Mouse (Mus musculus) intestine, embryonic 16.5 days (tissue): ENCODE results near the gene Ada. TPM values are rescaled to one million over a fixed set of nuclear protein-coding genes. Genes with fewer than 3 reads are reported as not detected.

Experiments used
- ATAC-seq: fragments of 200-750 bp; cut with Nextera tagmentation; 2 replicates; pipeline ENCODE4 v1.8.0; 2017; ENCODE audit warnings: moderate TSS enrichment, moderate library complexity
- H3K27ac ChIP-seq: fragments of 300-500 bp; sonication (generic); 2 replicates; pipeline ENCODE4 v1.5.1; 2014; ENCODE audit warnings: mild to moderate bottlenecking, low read length
- H3K27me3 ChIP-seq: fragments of 300-500 bp; sonication (generic); replicated peaks from 2 replicates; pipeline ENCODE4 v1.6.1; 2014; ENCODE audit warnings: low read length, control low read depth, mixed read lengths; ENCODE audit not compliant: control insufficient read depth, insufficient read depth
- H3K36me3 ChIP-seq: fragments of 300-500 bp; sonication (generic); 2 replicates; pipeline ENCODE4 v1.6.1; 2014; ENCODE audit warnings: low read length, control low read depth; ENCODE audit not compliant: control insufficient read depth, insufficient read depth
- H3K4me1 ChIP-seq: fragments of 300-500 bp; sonication (generic); 2 replicates; pipeline ENCODE4 v1.6.1; 2014; ENCODE audit warnings: low read length, control low read depth, mixed read lengths; ENCODE audit not compliant: control insufficient read depth, insufficient read depth
- H3K4me2 ChIP-seq: fragments of 300-500 bp; sonication (generic); 2 replicates; pipeline ENCODE4 v1.6.1; 2014; ENCODE audit warnings: low read depth, low read length, control low read depth
- H3K4me3 ChIP-seq: fragments of 300-500 bp; sonication (generic); 2 replicates; pipeline ENCODE4 v1.5.1; 2014; ENCODE audit warnings: mild to moderate bottlenecking, low read length
- H3K9ac ChIP-seq: fragments of 300-500 bp; sonication (generic); 2 replicates; pipeline ENCODE4 v1.6.1; 2014; ENCODE audit warnings: low read depth, low read length
- H3K9me3 ChIP-seq: fragments of 300-500 bp; sonication (generic); 2 replicates; pipeline ENCODE4 v1.6.1; 2016; ENCODE audit warnings: low read length, control low read depth; ENCODE audit not compliant: control insufficient read depth
- WGBS: fragments of 180-500 bp; shearing (Covaris S2); extraction: QIAGEN DNeasy Blood & Tissue Kit; methylation state at CpG from one replicate; pipeline ENCODE4 v1.1.7; 2014; 5-methylcytosine and 5-hydroxymethylcytosine counted together
- polyA plus RNA-seq: library from polyadenylated mRNA; unstranded; fragments of >200 nt; fragmentation: Nextera tagmentation; extraction: Ambion mirVana; gene quantifications from 2 replicates; pipeline ENCODE4 v1.2.1, GENCODE M21; 2015

The Ada gene
- polyA plus RNA-seq, 1 experiment from 2014 or later = 7.4 TPM

- Histone ChIP-seq H3K27me3 (no peaks in the 10 kb centered on the region; the same call in 1 of the 2 replicates), H3K4me1 (no peaks in the 10 kb centered on the region), H3K9me3 (no peaks in the 10 kb centered on the region), H3K9ac (no peak overlapping the region), H3K36me3 (no peaks in the 10 kb centered on the region), H3K27ac (no peak overlapping the region), H3K4me3 (no peak overlapping the region), H3K4me2 (no peak overlapping the region)
- WGBS = 64% methylated on average over 6 of the region's 6 CpGs
- no peak for ATAC-seq
These were observed 6.7 kb downstream of the Ada start for GRCm38 (mm10) chr2:163743357-163743756.

- no peak for ATAC-seq
- H3K4me2 ChIP-seq = no peak overlapping the region
- H3K4me1 ChIP-seq = no peaks in the 10 kb centered on the region
- H3K9me3 ChIP-seq = no peaks in the 10 kb centered on the region
- WGBS = 67% methylated on average over 5 of the region's 5 CpGs
- no peaks in the 10 kb centered on the region for H3K27me3 ChIP-seq
- H3K36me3 ChIP-seq = no peaks in the 10 kb centered on the region
- H3K9ac ChIP-seq = no peak overlapping the region
- H3K27ac ChIP-seq = no peak overlapping the region
- H3K4me3 ChIP-seq = no peak overlapping the region
These were observed 7.4 kb downstream of the Ada start for GRCm38 (mm10) chr2:163742656-163743055.

GRCm38 (mm10) chr2:163735980-163736379 lies 14.1 kb downstream of the Ada start:
- Histone ChIP-seq H3K27me3 (no peaks in the 10 kb centered on the region), H3K27ac (no peak overlapping the region), H3K9ac (no peak overlapping the region), H3K4me2 (no peak overlapping the region), H3K36me3 (no peaks in the 10 kb centered on the region), H3K4me3 (no peak overlapping the region), H3K4me1 (no peaks in the 10 kb centered on the region), H3K9me3 (no peaks in the 10 kb centered on the region)
- 0 out of 2 replicates have a peak, but pooled peaks have one; percentile 43 for ATAC-seq
- 60% methylated on average over 6 of the region's 6 CpGs for WGBS

GRCm38 (mm10) chr2:163735163-163735562 lies 14.9 kb downstream of the Ada start:
- WGBS = 92% methylated on average over 9 of the region's 9 CpGs
- Histone ChIP-seq H3K9ac (no peak overlapping the region), H3K4me1 (no peaks in the 10 kb centered on the region), H3K4me3 (no peak overlapping the region), H3K4me2 (no peak overlapping the region), H3K36me3 (0 out of 2 replicates have a peak, but pooled peaks cover 2% of the 10 kb centered on the region), H3K9me3 (no peaks in the 10 kb centered on the region), H3K27me3 (no peaks in the 10 kb centered on the region), H3K27ac (no peak overlapping the region)
- ATAC-seq = no peak

- Histone ChIP-seq H3K4me1 (no peaks in the 10 kb centered on the region), H3K4me2 (no peak overlapping the region), H3K36me3 (peaks cover 2% of the 10 kb centered on the region; the same call in 1 of the 2 replicates), H3K9ac (no peak overlapping the region), H3K9me3 (no peaks in the 10 kb centered on the region), H3K27me3 (no peaks in the 10 kb centered on the region), H3K4me3 (no peak overlapping the region), H3K27ac (no peak overlapping the region)
- no peak for ATAC-seq
- WGBS = 83% methylated on average over 11 of the region's 11 CpGs
These were observed 18.0 kb downstream of the Ada start for GRCm38 (mm10) chr2:163732021-163732420.

GRCm38 (mm10) chr2:163728300-163728699 lies 21.7 kb downstream of the Ada start:
- no peak overlapping the region for H3K4me2 ChIP-seq
- no peaks in the 10 kb centered on the region for H3K27me3 ChIP-seq
- H3K27ac ChIP-seq = no peak overlapping the region
- H3K4me3 ChIP-seq = no peak overlapping the region
- no peak overlapping the region for H3K9ac ChIP-seq
- peaks cover 7% of the 10 kb centered on the region for H3K4me1 ChIP-seq
- H3K36me3 ChIP-seq = peaks cover 2% of the 10 kb centered on the region; the same call in 1 of the 2 replicates
- H3K9me3 ChIP-seq = no peaks in the 10 kb centered on the region
- 85% methylated on average over 4 of the region's 4 CpGs for WGBS
- ATAC-seq = no peak

- H3K27ac ChIP-seq = peak overlapping the region; percentile 26; the same call in 1 of the 2 replicates
- peak; percentile 47 for ATAC-seq
- WGBS = 62% methylated on average over 5 of the region's 5 CpGs
These were observed 23.2 kb downstream of the Ada start for GRCm38 (mm10) chr2:163726766-163727393.

GRCm38 (mm10) chr2:163722550-163722949 lies 27.5 kb downstream of the Ada start:
- Histone ChIP-seq H3K4me3 (no peak overlapping the region), H3K27ac (no peak overlapping the region), H3K27me3 (no peaks in the 10 kb centered on the region), H3K4me1 (peaks cover 17% of the 10 kb centered on the region), H3K9ac (no peak overlapping the region), H3K36me3 (no peaks in the 10 kb centered on the region), H3K4me2 (no peak overlapping the region), H3K9me3 (no peaks in the 10 kb centered on the region)
- ATAC-seq = no peak
- WGBS = 78% methylated on average over 7 of the region's 7 CpGs

More at GRCm38 (mm10) chr2:163726766-163727393, 23.2 kb downstream of the Ada start:
- Histone ChIP-seq H3K4me2 (no peak overlapping the region), H3K4me1 (peaks cover 7% of the 10 kb centered on the region), H3K27me3 (no peaks in the 10 kb centered on the region), H3K9me3 (no peaks in the 10 kb centered on the region), H3K9ac (no peak overlapping the region), H3K36me3 (peaks cover 2% of the 10 kb centered on the region; the same call in 1 of the 2 replicates), H3K4me3 (no peak overlapping the region)

- no peak overlapping the region for H3K4me3 ChIP-seq
- H3K9me3 ChIP-seq = no peaks in the 10 kb centered on the region
- no peak overlapping the region for H3K4me2 ChIP-seq
- ATAC-seq = peak; percentile 14; the same call in 1 of the 2 replicates
- no peaks in the 10 kb centered on the region for H3K36me3 ChIP-seq
- no peaks in the 10 kb centered on the region for H3K27me3 ChIP-seq
- 53% methylated on average over 4 of the region's 4 CpGs for WGBS
- no peak overlapping the region for H3K27ac ChIP-seq
- H3K4me1 ChIP-seq = peaks cover 22% of the 10 kb centered on the region
- H3K9ac ChIP-seq = no peak overlapping the region
These were observed 30.4 kb downstream of the Ada start for GRCm38 (mm10) chr2:163719616-163720015.
